Mouse (Mus musculus) liver (tissue): ENCODE results near the gene Olfr191.
"Not testable (repeated sequence)": the region's sequence is repeated elsewhere in the genome, so short reads cannot be mapped to it uniquely, and the experiment has no call there.

Source experiments
- DNase-seq: peaks from one replicate; pipeline ENCODE4 v3.0.0-alpha.2; 2020; ENCODE audit warnings: mixed read lengths

The Olfr191 gene

DNA sequence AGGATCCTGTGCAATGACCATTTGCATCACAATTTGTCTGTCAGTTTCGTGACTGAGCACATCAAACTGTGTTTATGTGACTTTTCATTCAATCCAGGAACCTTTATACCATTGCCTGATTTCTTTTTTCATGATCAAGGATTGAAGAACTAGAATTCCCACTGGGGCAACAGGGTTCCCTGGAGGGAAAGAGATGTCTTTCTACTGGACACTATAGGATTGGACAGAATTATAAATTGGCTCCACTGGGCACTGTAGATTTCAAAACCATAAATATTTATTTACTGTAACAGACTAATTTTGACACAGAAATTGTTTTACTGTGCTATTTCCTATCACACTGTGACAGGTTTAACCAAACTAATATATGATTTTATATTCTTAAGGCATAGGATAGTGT is at the start of gene Olfr191:
Gene Olfr191 (minus strand): TSS at position 101 of the 400 bp plus-strand sequence.
- not testable (repeated sequence) for DNase-seq

GRCm38 (mm10) chr16:59130740-59131139 is 41.1 kb upstream of the Olfr191 start:
- DNase-seq: no peak

GRCm38 (mm10) chr16:59120969-59121368 is 31.3 kb upstream of the Olfr191 start, which contains the start of gene Olfr194:
Olfr194 (minus strand) TSS chr16:59121069.
- DNase-seq: no peak

DNA sequence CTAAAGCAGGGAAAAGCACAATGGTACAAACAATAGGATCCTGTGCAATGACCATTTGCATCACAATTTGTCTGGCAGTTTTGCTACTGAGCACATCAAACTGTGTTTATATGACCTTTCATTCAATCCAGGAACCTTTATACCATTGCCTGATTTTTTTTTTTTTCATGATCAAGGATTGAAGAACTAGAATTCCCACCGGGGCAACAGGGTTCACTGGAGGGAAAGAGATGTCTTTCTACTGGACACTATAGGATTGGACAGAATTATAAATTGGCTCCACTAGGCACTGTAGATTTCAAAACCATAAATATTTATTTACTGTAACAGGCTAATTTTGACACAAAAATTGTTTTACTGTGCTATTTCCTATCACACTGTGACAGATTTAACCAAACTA is 22.2 kb upstream of the Olfr191 start, which contains the start of gene Olfr193:
Gene Olfr193 (minus strand): TSS at position 101 of the 400 bp plus-strand sequence.
- no peak for DNase-seq

GRCm38 (mm10) chr16:59108522-59108921 is 18.9 kb upstream of the Olfr191 start:
- DNase-seq: not testable (repeated sequence)

- DNase-seq: no peak
Observed at GRCm38 (mm10) chr16:59105312-59105711, 15.7 kb upstream of the Olfr191 start.

GRCm38 (mm10) chr16:59081113-59081512 is 8.5 kb downstream of the Olfr191 start:
- not testable (repeated sequence) for DNase-seq

- DNase-seq: no peak
Observed at GRCm38 (mm10) chr16:59077905-59078304, 11.7 kb downstream of the Olfr191 start, which contains the start of gene Olfr190. Olfr190 (minus strand) TSS chr16:59078005.

- no peak for DNase-seq
Observed at GRCm38 (mm10) chr16:59073520-59073919, 16.1 kb downstream of the Olfr191 start.

GRCm38 (mm10) chr16:59071755-59072154 is 17.9 kb downstream of the Olfr191 start:
- no peak for DNase-seq

GRCm38 (mm10) chr16:59062411-59062810 is 27.2 kb downstream of the Olfr191 start:
- DNase-seq: not testable (repeated sequence)

GRCm38 (mm10) chr16:59049286-59049685 is 40.3 kb downstream of the Olfr191 start:
- not testable (repeated sequence) for DNase-seq

DNA sequence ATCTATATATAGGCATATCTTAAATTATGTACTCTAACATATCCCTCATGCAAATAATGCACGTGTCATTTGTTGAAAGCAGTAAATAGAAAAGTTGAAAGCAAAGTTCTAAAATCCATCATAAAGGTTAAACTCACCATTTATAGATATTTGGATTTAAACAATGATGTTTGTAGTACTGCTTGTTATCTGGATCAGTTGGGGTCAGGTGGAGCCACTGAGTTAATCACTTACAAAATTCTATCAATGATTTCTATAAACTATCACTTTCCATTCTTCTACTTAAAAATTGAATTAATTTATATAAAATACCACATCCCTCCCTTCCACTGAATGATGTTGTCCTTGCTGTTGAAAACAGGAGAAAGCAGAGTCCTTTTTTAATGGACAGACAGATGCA is 40.8 kb downstream of the Olfr191 start:
- DNase-seq: no peak

DNA sequence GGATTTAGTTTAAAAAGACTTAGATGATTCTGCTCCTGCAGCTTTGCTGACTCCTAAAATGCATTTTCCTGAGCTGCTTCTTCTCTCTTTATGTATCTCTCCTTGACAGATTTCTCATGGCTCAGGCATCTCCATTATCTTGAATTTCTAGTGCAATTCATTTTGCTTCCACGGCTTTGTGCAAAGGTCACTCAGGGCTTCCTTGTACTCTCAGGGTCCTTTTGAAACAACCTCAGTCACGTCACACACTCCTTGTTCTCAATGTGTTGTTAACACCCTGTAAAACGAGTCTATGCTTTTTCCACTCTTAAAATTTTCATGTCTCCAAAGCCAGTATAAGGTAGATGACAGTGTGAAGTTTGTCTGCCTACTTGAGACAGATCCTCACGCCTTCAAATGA is 42.0 kb downstream of the Olfr191 start:
- DNase-seq: no peak

DNA sequence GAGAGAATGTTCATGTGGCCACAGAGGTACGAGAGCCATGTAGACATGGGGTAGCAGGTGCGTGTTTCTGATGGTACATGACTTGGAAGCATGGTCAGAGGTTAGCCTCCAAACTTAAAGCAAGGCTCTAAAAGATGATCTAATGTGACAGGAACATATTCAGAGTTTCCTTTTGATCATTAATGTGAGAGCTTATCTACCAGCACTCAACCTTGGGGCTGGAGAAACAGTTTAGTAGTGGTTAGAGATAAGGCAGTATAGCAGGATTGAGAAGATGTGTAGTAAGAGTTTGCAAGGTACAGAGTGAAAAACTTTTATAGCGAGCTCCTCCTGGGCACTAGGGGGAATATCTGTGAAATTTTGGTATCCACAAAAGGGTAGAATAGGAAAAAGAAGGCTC is 43.8 kb downstream of the Olfr191 start:
- no peak for DNase-seq

GRCm38 (mm10) chr16:59039710-59040109 is 49.9 kb downstream of the Olfr191 start, which contains the start of gene Olfr187:
Olfr187 (minus strand) TSS chr16:59039767.
- DNase-seq: no peak
